10 mouse cellular contexts compared by ENCODE assay signal in the genomic region with DNA sequence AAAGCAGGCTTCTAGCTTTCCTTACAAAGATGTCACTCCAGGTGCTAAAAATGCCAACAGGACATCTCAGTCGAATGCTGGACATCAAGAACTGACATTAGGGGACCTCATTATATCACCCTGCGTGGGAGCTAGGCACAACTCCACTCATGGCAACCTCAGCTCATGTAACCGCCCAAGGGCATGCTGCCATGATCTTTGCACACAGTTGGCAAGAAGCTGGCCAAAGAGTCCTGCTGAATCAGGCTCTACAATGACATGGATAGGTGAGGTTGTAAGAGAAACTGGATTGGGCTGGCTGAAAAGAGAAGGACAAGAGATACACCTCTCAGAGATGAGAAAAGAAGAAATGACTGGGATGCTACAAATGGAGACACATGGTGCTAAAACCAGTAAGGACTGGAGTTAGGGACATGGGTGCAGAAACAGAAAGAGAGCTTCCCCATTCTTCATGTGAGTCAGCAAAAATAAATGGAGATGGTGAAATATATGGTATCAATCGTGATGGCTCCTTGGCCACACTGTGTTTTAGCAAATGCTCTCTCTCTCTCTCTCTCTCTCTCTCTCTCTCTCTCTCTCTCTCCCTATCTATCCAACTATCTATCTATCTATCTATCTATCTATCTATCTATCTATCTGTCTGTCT. TPM values are rescaled to one million over a fixed set of nuclear protein-coding genes. Genes with fewer than 3 reads are reported as not detected.
DNase-seq lines count a peak whose midpoint lies in the region; TF ChIP-seq lines count a peak whose summit lies in the region.
"Had no signal": no experiment of that assay in that cellular context is flagged by ENCODE, and none has a peak within 500 bp of the region (broad histone marks: within the 10 kb centered on the region; RNA-seq: fewer than 3 reads in every experiment).

No protein-coding gene starts in this region.

- H3K27me3 ChIP-seq in heart, adult 2 months (ENCODE audit: control insufficient read depth, insufficient read depth, low read length): no peaks in the 10 kb centered on the region
- H3K27me3 ChIP-seq in heart, embryonic 10.5 days (ENCODE audit: insufficient read depth, poor library complexity, severe bottlenecking): no peaks in the 10 kb centered on the region
- H3K27me3 ChIP-seq: liver, embryonic 15.5 days had no signal

- intact Hi-C loops in heart, adult 2 months (cut with DNase I): no loop called here

- peak; percentile 71; the same call in 1 of the 2 replicates for TF ChIP-seq EP300 in heart, adult 2 months (IDR thresholded peaks at IDR 0.05; ENCODE audit: insufficient read depth, low read depth, low read length)

- 0 out of 2 replicates have a peak, but pooled peaks have one; percentile 21 for TF ChIP-seq POLR2A in heart, adult 2 months (IDR thresholded peaks at IDR 0.05; ENCODE audit: insufficient read depth, low read depth, low read length)

- H3K79me2 ChIP-seq in heart, adult 2 months (replicated peaks; ENCODE audit: control insufficient read depth, insufficient read depth, low read length): no peaks in the 10 kb centered on the region

- no peaks in the 10 kb centered on the region for H3K9me3 ChIP-seq in heart, embryonic 10.5 days
- H3K9me3 ChIP-seq: forebrain, embryonic 10.5 days; liver, embryonic 15.5 days had no signal

- 62% methylated on average over 4 of the region's 4 CpGs for WGBS in heart, adult 2 months
- WGBS in heart, embryonic 10.5 days: 84% methylated on average over 4 of the region's 4 CpGs

- no peak overlapping the region for H3K9ac ChIP-seq in heart, adult 2 months (ENCODE audit: low read depth, low read length)
- H3K9ac ChIP-seq: liver, embryonic 15.5 days had no signal

- TF ChIP-seq CTCF in heart, adult 2 months (IDR thresholded peaks at IDR 0.05): no peak

- peak; percentile 64 to 70 for DNase-seq in heart, adult 2 months
- DNase-seq in heart, embryonic 10.5 days (ENCODE audit: low spot score): no peak
- DNase-seq in adrenal gland, postnatal 36 days: peak; percentile 58 to 64
- DNase-seq in gonadal fat pad, adult 2 months (ENCODE audit: low read depth): peak; percentile 17
- DNase-seq in kidney, postnatal 25 days: peak; percentile 74 to 85
- no peak for DNase-seq in right cerebral cortex, postnatal 36 days (ENCODE audit: low spot score in 2 of 2)
- DNase-seq in Muller cell, postnatal 12 days (ENCODE audit: inconsistent ontology term): no peak
- no peak for DNase-seq in testis, postnatal 10 days (ENCODE audit: low spot score)

- peaks cover 7% of the 10 kb centered on the region for H3K4me1 ChIP-seq in heart, adult 2 months (ENCODE audit: control insufficient read depth, insufficient read depth, low read length)
- H3K4me1 ChIP-seq in heart, embryonic 10.5 days: no peaks in the 10 kb centered on the region
- H3K4me1 ChIP-seq: forebrain, embryonic 10.5 days had no signal

- no peak overlapping the region for H3K4me3 ChIP-seq in heart, adult 2 months
- no peak overlapping the region for H3K4me3 ChIP-seq in heart, embryonic 10.5 days
- H3K4me3 ChIP-seq: forebrain, embryonic 10.5 days; liver, embryonic 15.5 days had no signal

- H3K27ac ChIP-seq in heart, adult 2 months: peak overlapping the region; percentile 51
- H3K27ac ChIP-seq in heart, embryonic 10.5 days: no peak overlapping the region
- H3K27ac ChIP-seq: forebrain, embryonic 10.5 days; liver, embryonic 15.5 days had no signal

- H3K36me3 ChIP-seq in heart, adult 2 months (ENCODE audit: control insufficient read depth, insufficient read depth, low read length): peaks cover 16% of the 10 kb centered on the region
- H3K36me3 ChIP-seq in heart, embryonic 10.5 days: peaks cover 11% of the 10 kb centered on the region

RNA-seq across cellular contexts. Expression of a gene that starts 10.4 kb away (rescaled TPM):
- 10 to 100 TPM; 76.1 to 99.6 TPM for total RNA-seq in heart, adult 2 months (2021)
- 57.3 and 108 TPM in 2 replicates for polyA plus RNA-seq in heart, adult 2 months (2012; rRNA removed)
- 20.5 and 23.8 TPM in 2 replicates for polyA plus RNA-seq in heart, embryonic 10.5 days (2016; fragmentation: Nextera tagmentation; extraction: Ambion mirVana)
- 10 to 100 TPM; 46.5 to 73.1 TPM for total RNA-seq in adrenal gland, postnatal 36 days (2021)
- 23.3 and 45.7 TPM in 2 replicates for polyA plus RNA-seq in gonadal fat pad, adult 2 months (2012; rRNA removed)

Comparison
In these comparisons a context has a peak if more than half of its experiments do, and no peak if none do; other contexts are left out.
1. DNase-seq: peak in heart, adult 2 months (2 of 2), adrenal gland, postnatal 36 days (2 of 2), gonadal fat pad, adult 2 months (single experiment) and kidney, postnatal 25 days (2 of 2); none in heart, embryonic 10.5 days (single experiment), right cerebral cortex, postnatal 36 days (0 of 2), Muller cell, postnatal 12 days (single experiment) and testis, postnatal 10 days (single experiment).